Mouse (Mus musculus): ENCODE data around the gene Cxcr4. TPM values are rescaled to one million over a fixed set of nuclear protein-coding genes. Genes with fewer than 3 reads are reported as not detected.
A peak's percentile ranks its signal among the peaks of the same experiment; 100 is the strongest.

Gene Cxcr4
- polyA plus RNA-seq, 1 experiment from 2014 or later: 2.2 TPM

- WGBS: 1% methylated on average over 24 of the region's 24 CpGs
- peaks cover 18% of the 10 kb centered on the region; the same call in 1 of the 2 replicates for H3K4me1 ChIP-seq (ENCODE audit: control insufficient read depth, insufficient read depth, low read length)
- peak overlapping the region; percentile 98 for H3K4me2 ChIP-seq (ENCODE audit: low read depth, low read length)
- 0 out of 2 replicates have a peak, but pooled peaks cover 5% of the 10 kb centered on the region for H3K27me3 ChIP-seq (replicated peaks; ENCODE audit: control insufficient read depth, insufficient read depth, low read length)
- H3K27ac ChIP-seq (ENCODE audit: low read length): no peak overlapping the region
- peak; percentile 59 for ATAC-seq
- H3K9ac ChIP-seq (ENCODE audit: low read depth, low read length): peak overlapping the region; percentile 48
- peak overlapping the region; percentile 55 for H3K4me3 ChIP-seq (ENCODE audit: low read length)
- no peaks in the 10 kb centered on the region for H3K36me3 ChIP-seq (ENCODE audit: control insufficient read depth, insufficient read depth, low read length)
- no peaks in the 10 kb centered on the region for H3K9me3 ChIP-seq (ENCODE audit: control insufficient read depth, low read length)
Observed at GRCm38 (mm10) chr1:128592961-128593501, 938 bp upstream of the Cxcr4 start.

- under 1% methylated on average over 20 of the region's 20 CpGs for WGBS
- no peak; the same call in 1 of the 2 replicates for ATAC-seq
Observed at GRCm38 (mm10) chr1:128591721-128592210, 327 bp downstream of the Cxcr4 start.

GRCm38 (mm10) chr1:128590816-128591720 lies 1.0 kb downstream of the Cxcr4 start:
- Histone ChIP-seq H3K9ac (ENCODE audit: low read depth, low read length) (peak overlapping the region; percentile 61), H3K4me1 (ENCODE audit: control insufficient read depth, insufficient read depth, low read length) (peaks cover 18% of the 10 kb centered on the region; the same call in 1 of the 2 replicates), H3K27ac (ENCODE audit: low read length) (no peak overlapping the region), H3K27me3 (replicated peaks; ENCODE audit: control insufficient read depth, insufficient read depth, low read length) (0 out of 2 replicates have a peak, but pooled peaks cover 5% of the 10 kb centered on the region), H3K4me3 (ENCODE audit: low read length) (peak overlapping the region; percentile 55), H3K4me2 (ENCODE audit: low read depth, low read length) (peak overlapping the region; percentile 98), H3K36me3 (ENCODE audit: control insufficient read depth, insufficient read depth, low read length) (no peaks in the 10 kb centered on the region), H3K9me3 (ENCODE audit: control insufficient read depth, low read length) (no peaks in the 10 kb centered on the region)
- no peak for ATAC-seq
- under 1% methylated on average over 63 of the region's 63 CpGs for WGBS

More at GRCm38 (mm10) chr1:128591721-128592210, 327 bp downstream of the Cxcr4 start:
- Histone ChIP-seq H3K27me3 (replicated peaks; ENCODE audit: control insufficient read depth, insufficient read depth, low read length) (0 out of 2 replicates have a peak, but pooled peaks cover 5% of the 10 kb centered on the region), H3K4me3 (ENCODE audit: low read length) (peak overlapping the region; percentile 55), H3K9me3 (ENCODE audit: control insufficient read depth, low read length) (no peaks in the 10 kb centered on the region), H3K4me2 (ENCODE audit: low read depth, low read length) (peak overlapping the region; percentile 98), H3K36me3 (ENCODE audit: control insufficient read depth, insufficient read depth, low read length) (no peaks in the 10 kb centered on the region), H3K27ac (ENCODE audit: low read length) (no peak overlapping the region), H3K9ac (ENCODE audit: low read depth, low read length) (peak overlapping the region; percentile 61), H3K4me1 (ENCODE audit: control insufficient read depth, insufficient read depth, low read length) (peaks cover 18% of the 10 kb centered on the region; the same call in 1 of the 2 replicates)

GRCm38 (mm10) chr1:128590011-128590410 lies 2.1 kb downstream of the Cxcr4 start:
- H3K4me3 ChIP-seq (ENCODE audit: low read length): no peak overlapping the region
- H3K9ac ChIP-seq (ENCODE audit: low read depth, low read length): no peak overlapping the region
- H3K27ac ChIP-seq (ENCODE audit: low read length): no peak overlapping the region
- no peak for ATAC-seq
- peaks cover 18% of the 10 kb centered on the region; the same call in 1 of the 2 replicates for H3K4me1 ChIP-seq (ENCODE audit: control insufficient read depth, insufficient read depth, low read length)
- no peak overlapping the region for H3K4me2 ChIP-seq (ENCODE audit: low read depth, low read length)
- no peaks in the 10 kb centered on the region for H3K36me3 ChIP-seq (ENCODE audit: control insufficient read depth, insufficient read depth, low read length)
- 7% methylated on average over 6 of the region's 6 CpGs for WGBS
- H3K9me3 ChIP-seq (ENCODE audit: control insufficient read depth, low read length): no peaks in the 10 kb centered on the region
- 0 out of 2 replicates have a peak, but pooled peaks cover 5% of the 10 kb centered on the region for H3K27me3 ChIP-seq (replicated peaks; ENCODE audit: control insufficient read depth, insufficient read depth, low read length)

- no peaks in the 10 kb centered on the region for H3K9me3 ChIP-seq (ENCODE audit: control insufficient read depth, low read length)
- 86% methylated on average over 9 of the region's 9 CpGs for WGBS
Observed at GRCm38 (mm10) chr1:128589488-128589887, 2.6 kb downstream of the Cxcr4 start.

GRCm38 (mm10) chr1:128588337-128588736 lies 3.8 kb downstream of the Cxcr4 start:
- ATAC-seq: no peak
- Histone ChIP-seq H3K36me3 (ENCODE audit: control insufficient read depth, insufficient read depth, low read length) (no peaks in the 10 kb centered on the region), H3K9me3 (ENCODE audit: control insufficient read depth, low read length) (no peaks in the 10 kb centered on the region), H3K9ac (ENCODE audit: low read depth, low read length) (no peak overlapping the region), H3K4me3 (ENCODE audit: low read length) (no peak overlapping the region), H3K27me3 (replicated peaks; ENCODE audit: control insufficient read depth, insufficient read depth, low read length) (0 out of 2 replicates have a peak, but pooled peaks cover 5% of the 10 kb centered on the region), H3K4me2 (ENCODE audit: low read depth, low read length) (no peak overlapping the region), H3K4me1 (ENCODE audit: control insufficient read depth, insufficient read depth, low read length) (peaks cover 15% of the 10 kb centered on the region; the same call in 1 of the 2 replicates), H3K27ac (ENCODE audit: low read length) (no peak overlapping the region)
- 56% methylated on average over 2 of the region's 2 CpGs for WGBS

More at GRCm38 (mm10) chr1:128589488-128589887, 2.6 kb downstream of the Cxcr4 start:
- Histone ChIP-seq H3K27ac (ENCODE audit: low read length) (no peak overlapping the region), H3K4me1 (ENCODE audit: control insufficient read depth, insufficient read depth, low read length) (peaks cover 16% of the 10 kb centered on the region; the same call in 1 of the 2 replicates), H3K4me2 (ENCODE audit: low read depth, low read length) (no peak overlapping the region), H3K4me3 (ENCODE audit: low read length) (no peak overlapping the region), H3K9ac (ENCODE audit: low read depth, low read length) (no peak overlapping the region), H3K36me3 (ENCODE audit: control insufficient read depth, insufficient read depth, low read length) (no peaks in the 10 kb centered on the region), H3K27me3 (replicated peaks; ENCODE audit: control insufficient read depth, insufficient read depth, low read length) (0 out of 2 replicates have a peak, but pooled peaks cover 5% of the 10 kb centered on the region)
- ATAC-seq: no peak

- Histone ChIP-seq H3K4me2 (ENCODE audit: low read depth, low read length) (no peak overlapping the region), H3K27me3 (replicated peaks; ENCODE audit: control insufficient read depth, insufficient read depth, low read length) (0 out of 2 replicates have a peak, but pooled peaks cover 5% of the 10 kb centered on the region), H3K4me1 (ENCODE audit: control insufficient read depth, insufficient read depth, low read length) (peaks cover 7% of the 10 kb centered on the region; the same call in 1 of the 2 replicates), H3K36me3 (ENCODE audit: control insufficient read depth, insufficient read depth, low read length) (no peaks in the 10 kb centered on the region), H3K9ac (ENCODE audit: low read depth, low read length) (no peak overlapping the region), H3K9me3 (ENCODE audit: control insufficient read depth, low read length) (no peaks in the 10 kb centered on the region), H3K4me3 (ENCODE audit: low read length) (no peak overlapping the region), H3K27ac (ENCODE audit: low read length) (no peak overlapping the region)
- no peak for ATAC-seq
- 68% methylated on average over 8 of the region's 8 CpGs for WGBS
Observed at GRCm38 (mm10) chr1:128586928-128587780, 4.9 kb downstream of the Cxcr4 start.

GRCm38 (mm10) chr1:128586162-128586927 lies 5.7 kb downstream of the Cxcr4 start:
- no peak overlapping the region for H3K4me3 ChIP-seq (ENCODE audit: low read length)
- no peaks in the 10 kb centered on the region for H3K9me3 ChIP-seq (ENCODE audit: control insufficient read depth, low read length)
- no peak overlapping the region for H3K27ac ChIP-seq (ENCODE audit: low read length)
- ATAC-seq: no peak
- 0 out of 2 replicates have a peak, but pooled peaks cover 3% of the 10 kb centered on the region for H3K27me3 ChIP-seq (replicated peaks; ENCODE audit: control insufficient read depth, insufficient read depth, low read length)
- WGBS: 56% methylated on average over 8 of the region's 8 CpGs
- H3K9ac ChIP-seq (ENCODE audit: low read depth, low read length): no peak overlapping the region
- H3K4me1 ChIP-seq (ENCODE audit: control insufficient read depth, insufficient read depth, low read length): 0 out of 2 replicates have a peak, but pooled peaks cover 4% of the 10 kb centered on the region
- H3K4me2 ChIP-seq (ENCODE audit: low read depth, low read length): no peak overlapping the region
- no peaks in the 10 kb centered on the region for H3K36me3 ChIP-seq (ENCODE audit: control insufficient read depth, insufficient read depth, low read length)
